Mouse (Mus musculus): Measurements from ENCODE around the gene Ibsp. TPM values are rescaled to one million over a fixed set of nuclear protein-coding genes. Genes with fewer than 3 reads are reported as not detected.

Ibsp gene
- total and polyA plus RNA-seq, 2 experiments from 2014 or later = 0.50 to 20.2 TPM

DNA sequence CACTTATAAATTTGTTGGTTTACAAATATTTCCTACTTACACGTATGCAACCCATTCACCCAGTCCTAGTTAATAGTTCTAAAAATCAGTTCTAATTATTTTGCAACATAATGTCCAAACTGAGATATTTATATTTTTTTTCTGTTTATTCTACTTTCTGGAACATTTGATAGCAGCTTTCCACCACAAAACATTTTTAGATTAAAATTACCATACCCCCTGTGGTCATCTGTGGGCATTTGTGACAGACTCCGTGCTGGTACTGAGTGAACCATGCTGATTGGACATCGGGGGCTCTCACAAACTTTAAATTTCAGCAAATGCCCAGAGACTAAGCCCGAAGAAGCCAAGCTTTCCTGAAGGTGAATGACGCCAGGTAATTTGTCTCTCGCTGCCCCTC lies 26.1 kb downstream of the Ibsp start, which contains the start of gene Mepe:
Gene Mepe (plus strand): TSS at position 301 of the 400 bp plus-strand sequence.
- DNase-seq = no peak
- Histone ChIP-seq H3K9ac (no peak within 1 kb of the TSS), H3K36me3 (ENCODE audit: insufficient read depth) (no peaks in the 10 kb centered on the region), H3K4me3 (ENCODE audit: low read depth, low read length) (no peak within 1 kb of the TSS), H3K4me1 (ENCODE audit: insufficient read depth) (no peaks in the 10 kb centered on the region), H3K27ac (ENCODE audit: low read depth, low read length) (no peak within 1 kb of the TSS), H3K27me3 (ENCODE audit: insufficient read depth, low read length) (no peaks in the 10 kb centered on the region), H3K9me3 (ENCODE audit: low read length) (no peaks in the 10 kb centered on the region), H3K4me2 (ENCODE audit: low read depth) (no peak within 1 kb of the TSS)
- TF ChIP-seq CTCF (IDR thresholded peaks at IDR 0.05; ENCODE audit: low read depth) = no peak
- no peak for ATAC-seq
- WGBS = 89% methylated on average over 6 of the region's 6 CpGs

GRCm38 (mm10) chr5:104326884-104327283 lies 27.9 kb downstream of the Ibsp start:
- Histone ChIP-seq H3K4me1 (ENCODE audit: insufficient read depth) (no peaks in the 10 kb centered on the region), H3K27ac (ENCODE audit: low read depth, low read length) (no peak overlapping the region), H3K4me2 (ENCODE audit: low read depth) (no peak overlapping the region), H3K27me3 (ENCODE audit: insufficient read depth, low read length) (no peaks in the 10 kb centered on the region), H3K9ac (no peak overlapping the region), H3K9me3 (ENCODE audit: low read length) (no peaks in the 10 kb centered on the region), H3K4me3 (ENCODE audit: low read depth, low read length) (no peak overlapping the region), H3K36me3 (ENCODE audit: insufficient read depth) (no peaks in the 10 kb centered on the region)
- 78% methylated on average over 4 of the region's 4 CpGs for WGBS
- DNase-seq = no peak
- no peak for ATAC-seq
- no peak for TF ChIP-seq CTCF (IDR thresholded peaks at IDR 0.05; ENCODE audit: low read depth)

DNA sequence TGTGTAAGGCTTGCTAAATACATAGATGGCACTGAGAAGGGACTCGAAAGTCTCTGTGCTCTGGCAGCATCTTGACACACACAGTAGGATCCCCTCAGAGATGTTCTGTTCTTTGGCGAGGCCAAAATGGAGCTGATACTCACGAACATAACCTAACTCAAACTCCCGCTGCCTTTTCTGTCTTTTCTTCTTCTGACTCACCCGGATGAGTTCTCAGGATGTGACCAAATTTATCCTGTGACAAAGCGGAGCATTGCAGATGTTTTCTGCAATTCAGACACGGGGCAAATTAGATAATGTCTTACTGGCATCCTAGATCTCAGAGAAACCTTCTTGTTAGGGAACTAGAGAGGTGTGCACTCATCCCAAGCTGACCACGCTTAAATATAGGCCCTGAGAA lies 28.4 kb downstream of the Ibsp start:
- Histone ChIP-seq H3K27me3 (ENCODE audit: insufficient read depth, low read length) (no peaks in the 10 kb centered on the region), H3K4me1 (ENCODE audit: insufficient read depth) (no peaks in the 10 kb centered on the region), H3K36me3 (ENCODE audit: insufficient read depth) (no peaks in the 10 kb centered on the region), H3K4me2 (ENCODE audit: low read depth) (no peak overlapping the region), H3K9me3 (ENCODE audit: low read length) (no peaks in the 10 kb centered on the region), H3K9ac (no peak overlapping the region), H3K4me3 (ENCODE audit: low read depth, low read length) (no peak overlapping the region), H3K27ac (ENCODE audit: low read depth, low read length) (no peak overlapping the region)
- 77% methylated on average over 8 of the region's 8 CpGs for WGBS
- no peak for TF ChIP-seq CTCF (IDR thresholded peaks at IDR 0.05; ENCODE audit: low read depth)
- no peak for DNase-seq
- ATAC-seq = no peak

DNA sequence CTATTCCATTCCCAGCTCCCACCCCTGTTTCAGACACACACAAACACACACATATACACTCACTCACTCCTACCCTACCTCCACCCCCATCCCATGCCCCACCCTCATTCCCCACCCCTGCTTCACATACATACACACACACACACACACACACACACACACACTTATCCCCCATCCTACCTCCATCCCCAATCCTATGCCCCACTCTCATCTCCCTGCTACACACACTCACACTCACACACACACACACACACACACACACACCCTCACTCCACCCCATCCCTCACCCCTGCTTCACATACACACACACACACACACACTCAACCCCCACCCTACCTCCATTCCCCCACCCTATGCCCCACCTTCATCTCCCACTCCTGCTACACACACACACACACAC lies 28.9 kb downstream of the Ibsp start:
- ATAC-seq (no peak), DNase-seq (no peak)
- no peak for TF ChIP-seq CTCF (IDR thresholded peaks at IDR 0.05; ENCODE audit: low read depth)
- H3K4me3 ChIP-seq (ENCODE audit: low read depth, low read length) = no peak overlapping the region
- H3K4me2 ChIP-seq (ENCODE audit: low read depth) = no peak overlapping the region
- H3K9me3 ChIP-seq (ENCODE audit: low read length) = no peaks in the 10 kb centered on the region
- no peak overlapping the region for H3K27ac ChIP-seq (ENCODE audit: low read depth, low read length)
- no peaks in the 10 kb centered on the region for H3K4me1 ChIP-seq (ENCODE audit: insufficient read depth)
- no peak overlapping the region for H3K9ac ChIP-seq
- no peaks in the 10 kb centered on the region for H3K36me3 ChIP-seq (ENCODE audit: insufficient read depth)
- H3K27me3 ChIP-seq (ENCODE audit: insufficient read depth, low read length) = no peaks in the 10 kb centered on the region

DNA sequence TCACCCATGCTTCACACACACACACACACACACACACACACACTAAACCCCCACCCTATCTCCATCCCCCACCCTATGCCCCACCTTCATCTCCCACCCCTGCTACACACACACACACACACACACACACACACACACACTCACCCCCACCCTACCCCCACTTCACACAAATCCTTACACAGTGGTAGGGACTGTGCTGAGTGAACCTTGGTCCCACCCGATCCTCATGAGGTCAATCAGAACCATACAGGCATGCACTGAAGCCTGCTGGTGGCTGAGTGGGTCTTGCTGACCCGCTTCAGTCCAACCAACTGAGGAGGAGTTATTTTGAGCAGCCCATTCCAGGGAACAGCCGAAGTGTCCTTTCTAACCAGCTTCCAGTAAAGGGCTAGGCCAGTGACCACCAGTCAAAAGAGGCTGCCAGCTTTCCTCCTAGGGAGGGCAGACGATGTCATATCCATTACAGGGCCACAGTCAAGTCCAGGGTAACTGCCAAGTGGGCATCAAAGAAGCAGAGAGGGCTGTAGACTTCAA lies 29.4 kb downstream of the Ibsp start:
- H3K36me3 ChIP-seq (ENCODE audit: insufficient read depth) = no peaks in the 10 kb centered on the region
- TF ChIP-seq CTCF (IDR thresholded peaks at IDR 0.05; ENCODE audit: low read depth) = no peak
- H3K4me1 ChIP-seq (ENCODE audit: insufficient read depth) = no peaks in the 10 kb centered on the region
- H3K27me3 ChIP-seq (ENCODE audit: insufficient read depth, low read length) = no peaks in the 10 kb centered on the region
- H3K4me2 ChIP-seq (ENCODE audit: low read depth) = no peak overlapping the region
- no peak overlapping the region for H3K4me3 ChIP-seq (ENCODE audit: low read depth, low read length)
- 73% methylated on average over 4 of the region's 4 CpGs for WGBS
- ATAC-seq (0 out of 2 replicates have a peak, but pooled peaks have one; percentile 27), DNase-seq (no peak)
- no peak overlapping the region for H3K9ac ChIP-seq
- no peak overlapping the region for H3K27ac ChIP-seq (ENCODE audit: low read depth, low read length)
- H3K9me3 ChIP-seq (ENCODE audit: low read length) = no peaks in the 10 kb centered on the region

DNA sequence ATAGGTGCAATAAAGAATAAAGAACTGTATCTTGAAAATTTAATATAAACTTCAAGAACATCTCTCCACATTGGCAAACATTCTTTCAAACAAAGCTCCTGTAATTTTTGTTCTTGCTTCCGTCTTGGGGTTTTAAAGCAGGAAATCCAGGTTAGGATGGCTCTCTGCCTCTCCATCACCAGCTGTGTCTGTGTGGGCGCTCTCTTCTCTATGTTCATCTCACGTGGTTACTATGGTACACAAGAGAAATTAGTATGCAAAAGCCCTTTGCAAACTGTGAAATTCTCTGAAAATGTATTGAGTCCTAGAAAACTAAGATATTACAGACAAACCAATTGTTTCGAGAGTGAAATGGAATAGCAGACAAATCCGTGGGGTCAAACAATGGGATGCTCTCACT lies 30.4 kb downstream of the Ibsp start:
- no peaks in the 10 kb centered on the region for H3K27me3 ChIP-seq (ENCODE audit: insufficient read depth, low read length)
- H3K4me2 ChIP-seq (ENCODE audit: low read depth) = no peak overlapping the region
- H3K4me3 ChIP-seq (ENCODE audit: low read depth, low read length) = no peak overlapping the region
- no peaks in the 10 kb centered on the region for H3K4me1 ChIP-seq (ENCODE audit: insufficient read depth)
- DNase-seq = no peak
- H3K27ac ChIP-seq (ENCODE audit: low read depth, low read length) = no peak overlapping the region
- TF ChIP-seq CTCF (IDR thresholded peaks at IDR 0.05; ENCODE audit: low read depth) = no peak
- H3K9me3 ChIP-seq (ENCODE audit: low read length) = no peaks in the 10 kb centered on the region
- no peaks in the 10 kb centered on the region for H3K36me3 ChIP-seq (ENCODE audit: insufficient read depth)
- WGBS = 73% methylated on average over 5 of the region's 5 CpGs
- ATAC-seq = no peak
- H3K9ac ChIP-seq = no peak overlapping the region

GRCm38 (mm10) chr5:104330088-104330487 lies 31.1 kb downstream of the Ibsp start:
- Histone ChIP-seq H3K4me1 (ENCODE audit: insufficient read depth) (no peaks in the 10 kb centered on the region), H3K4me2 (ENCODE audit: low read depth) (no peak overlapping the region), H3K36me3 (ENCODE audit: insufficient read depth) (no peaks in the 10 kb centered on the region), H3K27me3 (ENCODE audit: insufficient read depth, low read length) (no peaks in the 10 kb centered on the region), H3K27ac (ENCODE audit: low read depth, low read length) (no peak overlapping the region), H3K9me3 (ENCODE audit: low read length) (no peaks in the 10 kb centered on the region), H3K9ac (no peak overlapping the region), H3K4me3 (ENCODE audit: low read depth, low read length) (no peak overlapping the region)
- 81% methylated on average over 5 of the region's 5 CpGs for WGBS
- ATAC-seq = no peak
- TF ChIP-seq CTCF (IDR thresholded peaks at IDR 0.05; ENCODE audit: low read depth) = no peak
- no peak for DNase-seq

All from forebrain, postnatal 0 days (tissue).